Mouse (Mus musculus) thymus, adult 18-20 months (tissue): ENCODE data around the gene Vwa3b.
"Not testable (repeated sequence)": the region's sequence is repeated elsewhere in the genome, so short reads cannot be mapped to it uniquely, and the experiment has no call there.

Experiments used
- DNase-seq, 2 experiments: peaks; one replicate each; pipeline ENCODE4 v3.0.0; 2022; ENCODE audit warnings: mixed read lengths in 2 of 2

Gene Vwa3b

GRCm38 (mm10) chr1:37025962-37026686 lies at the start of gene Vwa3b:
TSS of gene Vwa3b (plus strand) at chr1:37026596.
- DNase-seq = no peak

DNA sequence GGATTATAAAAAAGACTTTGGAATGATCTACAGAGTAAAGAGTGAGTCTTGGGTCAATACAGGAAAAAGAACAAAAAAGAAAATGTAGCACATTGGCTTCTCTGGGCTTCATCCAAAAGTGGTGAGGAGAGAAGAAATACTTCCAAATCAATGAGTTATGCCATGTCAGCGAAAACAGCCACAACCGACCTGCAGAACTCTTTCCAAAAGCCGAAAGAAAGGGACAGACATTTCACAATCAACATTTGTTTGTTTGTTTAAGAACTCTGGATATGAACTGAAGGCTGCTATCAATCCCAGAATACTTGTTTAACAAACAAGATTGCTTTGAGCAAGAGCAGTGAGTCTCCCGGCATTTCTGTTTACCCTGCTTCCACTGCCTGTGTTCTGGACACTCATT lies 49.6 kb upstream of the Vwa3b start:
- no peak for DNase-seq

GRCm38 (mm10) chr1:36982191-36982961 lies 44.0 kb upstream of the Vwa3b start:
- DNase-seq = no peak

- DNase-seq = no peak
Measured at GRCm38 (mm10) chr1:36983754-36984153, 42.6 kb upstream of the Vwa3b start.

DNA sequence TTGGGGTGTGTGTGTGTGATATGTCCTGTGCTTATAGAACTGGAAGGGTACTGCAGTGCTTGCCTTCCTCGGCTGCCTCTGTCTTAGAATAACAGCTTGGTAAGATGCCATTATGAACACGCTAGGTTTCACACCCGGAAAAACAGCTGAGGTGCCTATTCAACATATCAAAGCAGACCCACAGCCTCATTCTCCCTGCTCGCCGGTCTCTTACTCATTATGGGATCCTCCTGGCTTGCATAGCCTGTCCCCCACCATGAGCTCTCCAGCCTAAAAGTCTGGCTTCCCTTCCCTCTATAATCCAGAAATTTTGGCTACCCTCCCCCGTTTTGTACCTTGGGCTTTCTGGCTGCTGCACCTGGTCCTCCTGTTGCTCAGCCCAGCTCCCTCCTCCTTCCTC lies 42.0 kb upstream of the Vwa3b start:
- no peak for DNase-seq

- DNase-seq = no peak
Measured at GRCm38 (mm10) chr1:36985896-36986295, 40.5 kb upstream of the Vwa3b start.

- no peak for DNase-seq
Measured at GRCm38 (mm10) chr1:36986396-36987160, 39.8 kb upstream of the Vwa3b start.

- DNase-seq = no peak
Measured at GRCm38 (mm10) chr1:36987172-36988148, 38.9 kb upstream of the Vwa3b start.

GRCm38 (mm10) chr1:36988161-36988560 lies 38.2 kb upstream of the Vwa3b start:
- no peak for DNase-seq

- DNase-seq = no peak
Measured at GRCm38 (mm10) chr1:36988561-36988960, 37.8 kb upstream of the Vwa3b start.

- DNase-seq = no peak
Measured at GRCm38 (mm10) chr1:36994296-36994695, 32.1 kb upstream of the Vwa3b start.

DNA sequence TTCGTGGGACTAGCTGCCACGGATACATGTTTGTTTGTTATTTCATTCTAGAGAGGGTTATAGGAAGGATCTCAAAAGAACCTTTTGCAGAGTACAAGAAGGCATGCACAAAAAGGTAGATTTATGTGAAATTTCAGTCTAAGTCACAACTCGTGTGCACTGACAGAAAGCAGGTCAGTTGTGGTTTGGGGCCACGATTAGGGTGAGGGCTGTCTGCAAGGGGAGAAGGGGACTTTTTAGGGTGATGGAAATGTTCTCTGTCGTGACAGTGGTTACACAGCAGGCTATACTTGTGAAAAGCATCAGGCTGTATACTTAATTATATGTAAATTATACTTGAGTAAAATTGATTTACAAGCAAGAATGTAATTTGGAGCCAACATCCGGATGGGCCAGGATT lies 30.6 kb upstream of the Vwa3b start:
- DNase-seq = no peak

DNA sequence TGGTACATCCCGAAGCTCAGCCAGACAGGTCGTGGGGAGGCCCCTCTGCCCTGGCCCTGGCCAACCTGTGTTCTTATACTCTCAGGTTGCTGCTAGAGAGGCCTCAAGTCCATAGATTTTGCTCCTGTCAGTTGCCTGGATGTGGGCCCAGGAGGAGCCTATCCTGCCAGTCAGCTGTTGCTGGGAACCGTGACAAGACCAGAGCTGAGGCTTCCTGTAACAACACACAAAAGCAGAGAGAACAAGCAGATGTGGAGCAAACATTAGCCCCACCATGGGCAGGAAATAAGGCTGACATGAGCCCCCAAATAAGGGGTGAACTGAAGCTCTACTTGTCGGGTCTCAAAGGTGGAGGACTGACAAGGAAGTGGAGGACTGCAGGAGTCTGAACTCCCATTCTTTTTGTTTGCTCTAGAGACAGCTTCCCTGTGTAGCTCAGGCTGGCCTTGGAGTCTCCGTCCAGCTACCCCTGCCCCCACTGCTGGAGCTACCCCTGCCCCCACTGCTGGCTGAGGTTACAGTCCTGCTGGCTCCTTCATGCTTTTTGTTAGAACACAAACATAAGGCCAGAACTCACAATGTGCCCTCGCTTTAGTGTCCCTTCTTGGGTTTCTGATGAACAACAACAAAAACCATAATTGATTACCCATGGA lies 29.7 kb upstream of the Vwa3b start:
- DNase-seq = peak in 1 of 2 experiments; percentile 14

DNA sequence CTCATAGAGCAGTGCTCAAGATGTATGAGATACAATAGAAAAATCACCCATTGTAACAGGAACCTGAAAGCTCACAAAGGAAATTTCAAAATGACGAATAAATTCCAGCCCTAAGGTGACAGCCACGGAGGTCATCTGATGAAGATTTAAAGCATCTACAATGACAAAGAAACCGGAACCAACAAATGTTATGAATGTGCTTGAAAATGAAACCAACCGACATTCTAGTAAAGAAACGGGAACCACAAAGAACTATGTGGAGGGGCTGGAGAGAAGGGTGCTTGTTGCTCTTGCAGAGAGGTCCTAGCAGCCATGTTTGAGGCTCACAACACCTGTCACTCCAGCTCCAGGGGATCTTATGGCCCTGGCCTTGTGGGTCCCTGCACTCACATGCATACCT lies 26.1 kb upstream of the Vwa3b start:
- DNase-seq = no peak

- DNase-seq = no peak
Measured at GRCm38 (mm10) chr1:37001636-37002315, 24.6 kb upstream of the Vwa3b start.

- no peak for DNase-seq
Measured at GRCm38 (mm10) chr1:37002316-37003008, 23.9 kb upstream of the Vwa3b start.

DNA sequence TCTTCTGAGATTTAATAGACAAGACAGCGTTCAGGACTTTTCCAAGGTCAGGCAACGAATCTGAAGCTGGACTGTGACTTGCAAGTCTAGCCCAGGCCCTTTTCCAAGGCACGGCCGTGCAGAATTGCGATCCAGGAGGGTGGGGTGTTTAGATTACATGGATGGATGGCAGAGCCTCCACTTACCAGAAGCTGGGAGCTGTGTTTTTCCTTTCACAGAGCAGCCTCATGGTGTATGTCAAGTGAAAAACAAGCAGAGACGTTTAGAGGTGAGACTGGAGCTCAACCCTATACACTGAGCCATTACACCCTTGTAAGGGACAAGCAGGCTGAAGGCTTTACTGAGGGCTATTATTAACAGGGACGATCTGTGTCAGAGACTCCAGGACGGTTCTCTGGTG lies 21.9 kb upstream of the Vwa3b start:
- DNase-seq = no peak

DNA sequence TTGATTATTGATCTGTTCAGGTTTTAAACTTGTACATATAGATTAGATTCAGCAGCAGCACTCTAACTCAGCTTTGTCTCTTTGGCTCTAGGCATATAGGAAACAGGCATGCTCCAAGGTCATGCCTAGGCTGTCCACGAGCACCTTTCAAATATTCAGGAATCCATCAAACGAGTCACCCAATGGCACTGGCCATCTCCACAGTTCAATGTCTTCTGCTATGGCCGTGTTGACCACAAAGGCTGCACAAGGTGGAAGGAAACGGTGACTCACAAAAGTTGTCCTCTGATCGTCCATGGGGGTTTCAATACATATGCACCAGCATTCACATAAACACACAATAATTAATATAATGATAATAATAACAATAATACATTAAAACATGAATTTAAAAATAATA lies 21.4 kb upstream of the Vwa3b start:
- no peak for DNase-seq

DNA sequence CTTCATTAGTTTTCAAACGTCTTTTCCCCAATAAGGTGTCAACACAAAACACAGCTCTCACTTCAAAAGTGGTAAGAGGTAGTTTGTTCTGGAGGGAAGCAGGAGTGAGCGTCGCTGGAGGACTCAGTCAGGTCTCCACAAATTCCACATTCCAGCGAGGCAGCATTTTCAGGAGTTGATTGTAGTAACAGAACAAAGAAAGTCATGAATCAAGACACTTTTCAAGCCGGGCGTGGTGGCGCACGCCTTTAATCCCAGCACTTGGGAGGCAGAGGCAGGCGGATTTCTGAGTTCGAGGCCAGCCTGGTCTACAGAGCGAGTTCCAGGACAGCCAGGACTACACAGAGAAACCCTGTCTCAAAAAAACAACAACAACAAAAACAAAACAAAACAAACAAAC lies 19.9 kb upstream of the Vwa3b start:
- DNase-seq = not testable (repeated sequence)

DNA sequence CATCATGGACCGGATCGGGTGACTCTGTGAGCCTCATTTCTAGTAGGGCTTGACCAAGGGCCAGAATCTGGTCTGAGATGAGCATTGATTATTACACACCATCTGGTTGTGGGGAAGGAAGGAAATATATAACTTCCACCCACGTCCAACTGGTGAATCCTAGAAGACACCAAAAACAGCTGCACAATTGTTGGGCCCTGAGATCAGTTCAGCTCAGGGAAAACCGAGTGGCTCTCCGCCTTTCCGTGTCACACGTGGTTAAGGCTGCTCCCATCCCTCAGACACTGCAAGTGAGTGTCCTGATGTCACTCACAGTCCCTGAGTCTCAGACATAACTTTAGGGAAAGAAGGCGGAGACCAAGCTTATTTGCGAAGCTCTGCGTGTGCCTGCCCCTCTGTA lies 16.5 kb upstream of the Vwa3b start:
- no peak for DNase-seq
